Mouse (Mus musculus): ENCODE results near the gene Kdm2b. TPM values are rescaled to one million over a fixed set of nuclear protein-coding genes. Genes with fewer than 3 reads are reported as not detected.

Gene Kdm2b
- polyA plus RNA-seq, 1 experiment from 2014 or later = 8.3 TPM

DNA sequence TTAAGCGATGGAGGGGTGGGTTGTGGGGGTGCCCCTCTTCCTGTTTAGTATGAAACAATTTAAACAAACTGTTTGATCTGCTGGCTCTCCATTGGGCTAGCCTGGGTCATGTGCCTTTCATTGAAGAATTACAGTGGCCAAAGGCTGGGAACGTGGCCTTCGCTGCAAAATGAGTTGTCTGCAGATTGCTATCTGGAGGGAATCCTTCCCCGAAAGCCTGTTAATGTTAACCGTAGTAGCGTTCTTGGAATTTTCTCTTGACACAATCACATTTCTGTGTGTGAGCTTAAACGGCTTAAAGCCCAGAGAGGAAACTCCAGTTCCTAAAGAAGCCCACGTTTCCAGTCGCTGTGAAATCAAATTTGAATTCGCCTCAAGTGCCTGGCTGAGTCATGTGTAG, 156.6 kb downstream of the Kdm2b start:
- TF ChIP-seq CTCF (IDR thresholded peaks at IDR 0.05; ENCODE audit: low read depth) (no peak), EP300 (IDR thresholded peaks at IDR 0.05; ENCODE audit: low read depth) (no peak)
- Histone ChIP-seq H3K4me3 (ENCODE audit: low read depth, low read length) (no peak overlapping the region), H3K27me3 (ENCODE audit: insufficient read depth, low read length) (no peaks in the 10 kb centered on the region), H3K27ac (ENCODE audit: low read depth) (no peak overlapping the region), H3K9ac (replicated peaks) (no peak overlapping the region), H3K36me3 (replicated peaks; ENCODE audit: insufficient read depth, low read length) (no peaks in the 10 kb centered on the region), H3K4me2 (ENCODE audit: low read depth, low read length) (no peak overlapping the region), H3K9me3 (ENCODE audit: low read length) (no peaks in the 10 kb centered on the region), H3K4me1 (ENCODE audit: insufficient read depth) (no peaks in the 10 kb centered on the region)
- WGBS (ENCODE audit: insufficient replicate concordance) = 76% methylated on average over 10 of the region's 10 CpGs
- DNase-seq (no peak), ATAC-seq (no peak)

DNA sequence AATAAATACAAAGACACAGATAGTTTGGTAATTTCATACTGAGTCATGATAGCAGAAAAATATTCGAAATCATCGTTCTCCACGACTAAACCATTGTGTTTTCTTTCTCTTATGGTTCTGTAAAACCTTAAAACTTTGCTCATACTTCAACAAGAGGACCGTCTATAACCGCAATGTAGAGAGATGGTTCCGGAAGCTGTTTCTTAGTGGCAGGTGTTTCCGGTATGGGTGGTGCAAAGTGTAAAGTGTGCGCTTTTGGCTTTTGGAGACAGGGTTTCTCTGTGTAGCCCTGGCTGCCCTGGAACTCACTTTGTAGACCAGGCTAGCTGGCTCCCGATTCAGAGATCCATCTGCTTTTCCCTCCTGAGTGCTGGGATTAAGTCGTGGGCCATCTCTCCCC, 157.1 kb downstream of the Kdm2b start:
- DNase-seq = no peak
- WGBS (ENCODE audit: insufficient replicate concordance) = 74% methylated on average over 10 of the region's 10 CpGs
- H3K27me3 ChIP-seq (ENCODE audit: insufficient read depth, low read length) = no peaks in the 10 kb centered on the region
- no peaks in the 10 kb centered on the region for H3K9me3 ChIP-seq (ENCODE audit: low read length)
- no peak for ATAC-seq
- H3K4me3 ChIP-seq (ENCODE audit: low read depth, low read length) = no peak overlapping the region
- no peak overlapping the region for H3K9ac ChIP-seq (replicated peaks)
- H3K4me2 ChIP-seq (ENCODE audit: low read depth, low read length) = no peak overlapping the region
- TF ChIP-seq CTCF (IDR thresholded peaks at IDR 0.05; ENCODE audit: low read depth) = no peak
- TF ChIP-seq EP300 (IDR thresholded peaks at IDR 0.05; ENCODE audit: low read depth) = no peak
- no peak overlapping the region for H3K27ac ChIP-seq (ENCODE audit: low read depth)
- no peaks in the 10 kb centered on the region for H3K4me1 ChIP-seq (ENCODE audit: insufficient read depth)
- H3K36me3 ChIP-seq (replicated peaks; ENCODE audit: insufficient read depth, low read length) = no peaks in the 10 kb centered on the region

DNA sequence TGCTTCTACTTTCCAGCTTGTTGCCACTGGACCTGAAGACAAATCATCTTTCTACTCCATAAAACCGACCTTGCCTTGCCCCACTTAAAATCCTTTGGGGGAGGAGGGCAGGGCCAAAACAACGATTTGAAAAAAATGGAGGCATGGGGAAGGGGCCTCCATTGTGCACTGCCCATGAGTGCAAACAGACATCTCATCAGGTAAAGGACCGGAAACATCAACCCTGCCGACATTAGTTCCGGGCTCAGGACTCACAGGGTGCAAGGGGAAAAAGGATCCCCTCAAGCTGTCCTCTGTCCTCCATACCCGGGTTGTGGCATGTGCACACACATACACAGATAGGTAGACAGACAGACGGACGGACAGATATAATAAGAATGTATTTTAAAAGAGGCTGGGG, 164.5 kb downstream of the Kdm2b start:
- H3K36me3 ChIP-seq (replicated peaks; ENCODE audit: insufficient read depth, low read length) = no peaks in the 10 kb centered on the region
- no peak overlapping the region for H3K27ac ChIP-seq (ENCODE audit: low read depth)
- no peak overlapping the region for H3K4me3 ChIP-seq (ENCODE audit: low read depth, low read length)
- no peak overlapping the region for H3K9ac ChIP-seq (replicated peaks)
- TF ChIP-seq CTCF (IDR thresholded peaks at IDR 0.05; ENCODE audit: low read depth) = no peak
- TF ChIP-seq EP300 (IDR thresholded peaks at IDR 0.05; ENCODE audit: low read depth) = no peak
- 82% methylated on average over 8 of the region's 8 CpGs for WGBS (ENCODE audit: insufficient replicate concordance)
- no peaks in the 10 kb centered on the region for H3K9me3 ChIP-seq (ENCODE audit: low read length)
- DNase-seq (no peak), ATAC-seq (no peak)
- no peak overlapping the region for H3K4me2 ChIP-seq (ENCODE audit: low read depth, low read length)
- H3K27me3 ChIP-seq (ENCODE audit: insufficient read depth, low read length) = no peaks in the 10 kb centered on the region
- peaks cover 3% of the 10 kb centered on the region; the same call in 1 of the 2 replicates for H3K4me1 ChIP-seq (ENCODE audit: insufficient read depth)

DNA sequence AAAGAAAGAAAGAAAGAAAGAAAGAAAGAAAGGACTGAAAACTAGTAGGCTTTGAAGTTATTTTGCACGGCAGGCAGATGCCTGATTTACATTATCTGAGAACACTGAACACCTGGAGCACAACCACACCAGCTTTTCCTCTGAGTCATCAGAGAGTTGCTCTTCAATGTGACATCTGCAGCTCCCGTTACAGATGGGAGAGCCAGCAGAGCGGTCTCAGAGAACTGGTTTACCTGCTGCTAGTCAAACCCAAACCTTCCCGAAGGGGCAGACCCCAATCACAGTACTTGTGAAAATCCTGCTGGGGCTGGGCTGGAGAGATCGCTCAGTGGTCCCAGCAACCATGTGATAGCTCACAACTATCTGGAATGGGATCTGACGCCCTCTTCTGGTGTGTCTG, 165.2 kb downstream of the Kdm2b start:
- Histone ChIP-seq H3K4me2 (ENCODE audit: low read depth, low read length) (no peak overlapping the region), H3K4me3 (ENCODE audit: low read depth, low read length) (no peak overlapping the region), H3K9me3 (ENCODE audit: low read length) (no peaks in the 10 kb centered on the region), H3K27me3 (ENCODE audit: insufficient read depth, low read length) (no peaks in the 10 kb centered on the region), H3K4me1 (ENCODE audit: insufficient read depth) (peaks cover 6% of the 10 kb centered on the region; the same call in 1 of the 2 replicates), H3K9ac (replicated peaks) (no peak overlapping the region), H3K36me3 (replicated peaks; ENCODE audit: insufficient read depth, low read length) (peaks cover under 1% of the 10 kb centered on the region), H3K27ac (ENCODE audit: low read depth) (no peak overlapping the region)
- TF ChIP-seq CTCF (IDR thresholded peaks at IDR 0.05; ENCODE audit: low read depth) (no peak), EP300 (IDR thresholded peaks at IDR 0.05; ENCODE audit: low read depth) (no peak)
- no peak for DNase-seq
- WGBS (ENCODE audit: insufficient replicate concordance) = 72% methylated on average over 6 of the region's 6 CpGs
- ATAC-seq = no peak

DNA sequence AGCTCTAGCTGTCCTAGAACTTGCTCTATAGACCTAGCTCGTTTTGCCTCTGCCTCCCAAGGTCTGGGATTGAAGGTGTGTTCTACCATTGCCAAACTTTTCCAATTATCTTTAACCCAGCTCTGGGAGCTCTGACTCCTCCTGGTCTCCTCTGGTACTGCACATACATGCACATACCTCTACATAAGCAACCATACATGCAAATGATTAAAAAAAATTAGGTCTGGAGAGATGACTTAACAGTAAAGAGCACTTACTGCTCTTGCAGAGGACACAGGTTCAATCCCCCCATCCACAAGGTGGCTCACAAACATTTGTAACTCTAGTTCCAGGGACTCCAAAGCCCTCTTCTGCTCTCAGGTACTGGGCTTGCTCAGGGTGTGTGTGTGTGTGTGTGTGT, 165.6 kb downstream of the Kdm2b start:
- H3K27ac ChIP-seq (ENCODE audit: low read depth) = no peak overlapping the region
- peaks cover 4% of the 10 kb centered on the region for H3K36me3 ChIP-seq (replicated peaks; ENCODE audit: insufficient read depth, low read length)
- H3K9ac ChIP-seq (replicated peaks) = no peak overlapping the region
- TF ChIP-seq CTCF (IDR thresholded peaks at IDR 0.05; ENCODE audit: low read depth) (peak; percentile 41), EP300 (IDR thresholded peaks at IDR 0.05; ENCODE audit: low read depth) (no peak)
- no peaks in the 10 kb centered on the region for H3K27me3 ChIP-seq (ENCODE audit: insufficient read depth, low read length)
- H3K4me3 ChIP-seq (ENCODE audit: low read depth, low read length) = no peak overlapping the region
- WGBS (ENCODE audit: insufficient replicate concordance) = 59% methylated on average over 1 of the region's 1 CpGs
- no peaks in the 10 kb centered on the region for H3K9me3 ChIP-seq (ENCODE audit: low read length)
- peaks cover 6% of the 10 kb centered on the region; the same call in 1 of the 2 replicates for H3K4me1 ChIP-seq (ENCODE audit: insufficient read depth)
- H3K4me2 ChIP-seq (ENCODE audit: low read depth, low read length) = no peak overlapping the region
- DNase-seq (no peak), ATAC-seq (no peak)

DNA sequence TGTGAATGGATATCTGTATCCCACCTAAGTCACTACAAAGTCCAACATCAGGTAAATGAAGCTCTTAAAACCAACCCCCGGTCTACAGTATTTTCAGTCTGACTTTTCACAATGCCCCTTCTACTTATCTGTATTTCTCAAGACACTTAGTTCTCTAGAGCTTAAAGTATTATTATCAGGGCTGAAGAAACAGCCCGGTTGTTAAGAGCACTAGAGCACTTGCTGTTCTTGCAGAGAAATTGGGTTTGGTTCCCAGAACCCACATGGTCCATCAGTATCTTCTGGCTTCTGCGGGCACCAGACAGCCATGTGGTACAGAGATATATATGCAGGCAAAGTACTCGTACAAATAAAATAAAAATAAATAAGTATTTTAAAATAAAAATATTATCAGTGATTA, 167.2 kb downstream of the Kdm2b start:
- no peaks in the 10 kb centered on the region for H3K9me3 ChIP-seq (ENCODE audit: low read length)
- H3K27me3 ChIP-seq (ENCODE audit: insufficient read depth, low read length) = no peaks in the 10 kb centered on the region
- ATAC-seq (no peak), DNase-seq (no peak)
- WGBS (ENCODE audit: insufficient replicate concordance) = 74% methylated on average over 4 of the region's 4 CpGs
- H3K4me2 ChIP-seq (ENCODE audit: low read depth, low read length) = no peak overlapping the region
- no peak for TF ChIP-seq EP300 (IDR thresholded peaks at IDR 0.05; ENCODE audit: low read depth)
- H3K27ac ChIP-seq (ENCODE audit: low read depth) = no peak overlapping the region
- peaks cover 6% of the 10 kb centered on the region; the same call in 1 of the 2 replicates for H3K4me1 ChIP-seq (ENCODE audit: insufficient read depth)
- no peak overlapping the region for H3K9ac ChIP-seq (replicated peaks)
- H3K36me3 ChIP-seq (replicated peaks; ENCODE audit: insufficient read depth, low read length) = peaks cover 19% of the 10 kb centered on the region
- H3K4me3 ChIP-seq (ENCODE audit: low read depth, low read length) = no peak overlapping the region

DNA sequence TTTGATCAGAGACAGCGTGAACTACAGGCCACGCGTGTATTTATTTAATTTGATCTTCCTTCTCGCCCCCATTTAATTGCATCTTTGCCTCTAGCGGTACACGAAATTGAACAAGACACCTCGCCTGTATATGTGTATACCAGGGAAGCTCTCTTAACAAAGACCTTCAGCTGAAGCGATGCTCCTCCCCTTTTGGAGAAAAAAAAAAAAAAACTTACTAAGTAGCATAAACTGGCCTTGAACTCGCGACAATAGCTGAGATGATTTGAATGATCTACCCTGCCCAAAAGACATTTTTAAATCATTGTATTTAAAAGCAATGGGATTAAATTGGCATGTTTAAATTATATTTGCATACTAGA, 168.1 kb downstream of the Kdm2b start:
- H3K4me3 ChIP-seq (ENCODE audit: low read depth, low read length) = peak overlapping the region; percentile 72
- H3K4me2 ChIP-seq (ENCODE audit: low read depth, low read length) = peak overlapping the region; percentile 67
- TF ChIP-seq CTCF (IDR thresholded peaks at IDR 0.05; ENCODE audit: low read depth) (no peak), EP300 (IDR thresholded peaks at IDR 0.05; ENCODE audit: low read depth) (0 out of 2 replicates have a peak, but pooled peaks have one; percentile 7)
- H3K9me3 ChIP-seq (ENCODE audit: low read length) = no peaks in the 10 kb centered on the region
- no peak for DNase-seq
- H3K4me1 ChIP-seq (ENCODE audit: insufficient read depth) = peaks cover 6% of the 10 kb centered on the region; the same call in 1 of the 2 replicates
- H3K36me3 ChIP-seq (replicated peaks; ENCODE audit: insufficient read depth, low read length) = peaks cover 28% of the 10 kb centered on the region
- WGBS (ENCODE audit: insufficient replicate concordance) = under 1% methylated on average over 10 of the region's 10 CpGs
- peak; percentile 25 for ATAC-seq
- H3K9ac ChIP-seq (replicated peaks) = peak overlapping the region; percentile 39; the same call in 1 of the 2 replicates
- no peaks in the 10 kb centered on the region for H3K27me3 ChIP-seq (ENCODE audit: insufficient read depth, low read length)
- peak overlapping the region; percentile 91; the same call in 1 of the 2 replicates for H3K27ac ChIP-seq (ENCODE audit: low read depth)
